Mouse (Mus musculus): ENCODE results near the gene Runx2. TPM values are rescaled to one million over a fixed set of nuclear protein-coding genes. Genes with fewer than 3 reads are reported as not detected.
A peak's percentile ranks its signal among the peaks of the same experiment; 100 is the strongest.

Gene Runx2
- total RNA-seq, 2 experiments from 2014 or later, result 0.49 to 1.3 TPM

DNA sequence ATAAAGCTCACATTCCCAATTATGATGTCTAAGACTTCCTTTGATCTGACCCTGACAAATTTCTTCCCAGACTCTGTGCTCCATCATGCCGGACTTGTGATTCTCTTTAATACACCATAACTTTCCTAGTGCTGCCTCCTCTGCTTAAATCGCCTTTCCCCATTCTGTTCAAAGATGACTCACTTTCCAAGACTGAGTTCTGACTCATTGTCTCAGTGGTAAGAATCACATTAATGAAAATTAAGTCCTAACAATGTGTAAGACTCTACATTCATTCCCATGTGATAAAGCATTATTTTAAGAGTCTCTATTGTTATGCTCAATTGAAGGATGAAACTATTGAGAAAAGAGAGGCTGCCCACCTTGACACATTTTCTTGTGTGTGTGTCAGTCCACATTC is 43.7 kb downstream of the Runx2 start:
- DNase-seq (ENCODE audit: low spot score in 2 of 2), result no peak

DNA sequence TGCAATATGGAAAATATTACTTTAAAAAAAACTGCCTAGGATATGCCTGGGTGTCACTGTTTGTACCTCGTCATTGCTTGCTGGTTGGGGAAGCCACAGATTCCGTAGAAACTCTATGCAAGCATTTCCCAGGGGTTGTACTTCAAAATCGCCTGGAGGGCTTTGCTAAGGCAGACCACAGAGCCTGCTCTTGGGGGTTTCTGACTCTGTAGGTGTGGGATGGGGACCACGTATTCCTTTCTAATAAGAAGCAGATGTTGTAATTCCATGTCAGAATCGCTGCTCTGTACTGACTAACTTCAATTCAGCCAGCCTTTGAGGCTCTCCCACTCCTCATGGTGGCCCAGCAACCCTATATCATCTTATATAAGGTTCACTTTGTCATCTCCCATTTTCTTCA is 46.1 kb downstream of the Runx2 start:
- no peak for DNase-seq (ENCODE audit: low spot score in 2 of 2)

DNA sequence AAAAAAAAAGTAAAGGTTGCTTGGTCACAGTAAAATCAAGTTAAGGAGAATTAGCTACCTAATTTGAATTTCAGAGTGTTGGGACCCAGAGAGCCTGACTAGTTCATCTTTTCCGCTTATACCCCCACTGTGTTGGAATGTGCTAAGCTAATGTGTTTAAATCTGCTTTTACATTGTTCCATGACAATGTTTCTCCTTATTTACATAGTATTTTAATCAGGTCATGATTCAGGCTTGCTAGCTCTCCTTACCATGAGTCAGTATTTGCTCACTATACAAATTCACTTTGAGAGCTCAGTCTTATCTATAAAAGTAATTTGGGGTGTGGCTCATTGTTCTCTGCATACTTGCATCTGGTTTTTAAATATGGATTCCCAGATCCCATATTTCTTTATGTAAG is 47.2 kb downstream of the Runx2 start:
- no peak for DNase-seq (ENCODE audit: low spot score in 2 of 2)

DNA sequence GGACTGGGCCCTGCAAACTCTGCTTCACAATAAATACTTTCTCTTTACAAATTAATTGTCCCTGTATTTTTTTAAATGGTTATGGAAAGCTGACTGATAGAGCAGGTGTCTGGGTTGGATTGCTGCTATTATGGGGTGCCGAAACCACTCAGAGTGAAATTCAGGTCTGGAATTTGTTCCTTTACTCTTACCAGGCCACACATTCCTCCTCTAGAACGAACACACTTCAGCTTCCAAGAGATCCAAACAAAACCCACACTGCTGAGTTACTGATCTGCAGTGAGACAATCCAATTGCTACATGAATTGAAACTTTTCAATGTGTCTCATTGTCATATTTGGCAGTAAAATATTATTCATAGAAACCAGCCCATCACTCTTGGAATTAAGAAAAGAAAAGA is 47.6 kb downstream of the Runx2 start:
- DNase-seq (ENCODE audit: low spot score in 2 of 2), result no peak

DNA sequence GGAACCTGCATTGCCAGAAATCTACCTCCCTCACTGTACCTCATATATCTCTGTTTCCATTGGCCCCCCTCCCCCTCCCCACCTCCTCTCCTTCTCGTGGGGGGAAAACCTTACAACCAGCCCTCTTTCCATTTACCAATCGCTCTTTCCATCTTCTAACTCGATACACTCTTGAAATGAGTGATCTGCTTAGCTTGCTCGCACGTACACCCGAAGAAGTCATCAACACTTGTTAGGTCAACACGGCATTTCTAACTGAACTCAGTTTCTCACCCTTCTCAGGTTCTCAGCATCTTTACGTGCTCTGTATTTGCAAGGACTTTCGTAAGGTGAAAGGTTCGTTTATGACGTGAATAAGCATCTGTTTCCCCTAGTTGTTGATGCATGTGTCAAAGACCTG is 48.3 kb downstream of the Runx2 start:
- DNase-seq (ENCODE audit: low spot score in 2 of 2), result no peak

DNA sequence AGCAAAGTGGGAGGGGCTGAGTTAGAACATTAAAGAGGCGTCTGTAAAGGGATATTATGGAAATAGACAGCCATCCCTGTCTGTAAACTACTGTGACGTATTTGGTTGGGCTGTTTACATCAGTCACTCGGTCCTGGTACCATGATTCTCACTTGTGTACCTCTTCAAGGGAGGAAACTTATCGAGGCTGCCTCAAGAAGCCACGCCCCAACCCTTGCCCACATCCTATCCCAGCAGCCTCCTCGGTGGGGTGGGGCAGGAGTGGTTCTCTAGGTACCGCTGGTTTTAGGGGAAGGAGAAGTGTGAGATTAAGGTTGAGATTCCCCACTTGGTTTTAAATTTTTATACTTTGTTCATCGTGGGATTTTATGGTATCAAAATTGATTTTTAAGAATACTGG is 69.2 kb downstream of the Runx2 start:
- DNase-seq (ENCODE audit: low spot score in 2 of 2), result no peak

DNA sequence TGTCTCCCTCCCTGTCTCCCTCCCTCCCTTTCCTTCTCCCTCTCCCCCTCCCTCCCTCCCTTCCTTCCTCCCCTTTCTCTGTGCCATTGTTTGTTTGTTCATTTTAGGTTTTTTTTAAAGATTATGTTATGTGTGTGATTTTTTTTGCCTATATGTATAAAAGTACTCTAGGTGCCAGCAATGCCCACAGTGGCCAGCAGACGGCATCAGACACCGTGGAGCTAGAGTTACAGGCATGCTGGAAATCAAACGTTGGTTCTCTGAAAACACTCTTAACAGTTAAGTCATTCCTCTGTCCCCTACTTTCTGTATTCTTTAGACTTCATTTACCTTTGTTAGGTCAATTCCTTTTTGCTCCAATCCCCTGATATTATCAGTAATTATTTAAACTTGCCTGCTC is 70.8 kb downstream of the Runx2 start:
- DNase-seq (ENCODE audit: low spot score in 2 of 2), result no peak

DNA sequence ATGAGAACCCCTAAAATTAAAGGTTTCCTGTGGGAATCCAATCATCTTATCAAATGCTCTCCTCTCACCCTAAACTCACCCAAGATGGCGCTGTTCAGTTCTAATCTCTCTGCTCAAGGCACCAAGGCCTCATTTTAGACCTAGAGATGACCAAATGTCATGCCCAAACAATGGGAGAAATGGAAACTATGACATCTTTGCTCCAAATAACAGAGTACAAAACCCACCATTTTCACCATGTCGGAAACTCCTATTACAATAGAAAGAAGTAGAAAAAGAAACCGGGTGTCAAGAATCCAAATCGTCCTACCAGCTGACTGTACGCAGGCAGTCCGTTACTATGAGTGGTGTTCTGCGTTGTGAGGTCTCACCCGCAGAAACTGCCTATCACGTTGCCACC is 72.4 kb downstream of the Runx2 start:
- DNase-seq (ENCODE audit: low spot score in 2 of 2), result no peak

DNA sequence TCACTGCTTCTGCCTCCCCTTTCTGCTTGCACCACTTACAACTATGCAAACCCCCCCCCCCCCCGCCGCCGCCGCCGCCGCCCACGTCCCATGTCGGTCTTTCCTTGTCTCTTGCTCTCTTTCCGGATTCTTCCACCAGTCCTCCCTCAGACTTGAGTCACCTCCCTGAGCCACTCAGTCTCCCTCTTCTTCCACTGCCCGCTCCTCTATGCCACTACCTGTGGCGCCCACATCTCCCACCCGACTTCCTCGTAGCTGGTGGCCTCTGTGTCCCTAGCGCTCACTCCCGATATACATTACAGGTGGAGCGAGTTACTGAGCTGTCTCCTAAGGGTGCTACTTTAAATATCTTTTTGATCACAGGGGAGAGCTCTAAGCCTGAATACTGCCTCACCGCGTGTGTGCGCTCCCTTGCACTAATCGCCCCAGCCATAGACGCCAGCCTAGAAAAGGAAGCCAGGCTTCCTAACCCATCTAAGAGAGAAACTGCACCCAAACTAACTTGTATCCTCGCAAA is 76.4 kb downstream of the Runx2 start:
- no peak for DNase-seq (ENCODE audit: low spot score in 2 of 2)

DNA sequence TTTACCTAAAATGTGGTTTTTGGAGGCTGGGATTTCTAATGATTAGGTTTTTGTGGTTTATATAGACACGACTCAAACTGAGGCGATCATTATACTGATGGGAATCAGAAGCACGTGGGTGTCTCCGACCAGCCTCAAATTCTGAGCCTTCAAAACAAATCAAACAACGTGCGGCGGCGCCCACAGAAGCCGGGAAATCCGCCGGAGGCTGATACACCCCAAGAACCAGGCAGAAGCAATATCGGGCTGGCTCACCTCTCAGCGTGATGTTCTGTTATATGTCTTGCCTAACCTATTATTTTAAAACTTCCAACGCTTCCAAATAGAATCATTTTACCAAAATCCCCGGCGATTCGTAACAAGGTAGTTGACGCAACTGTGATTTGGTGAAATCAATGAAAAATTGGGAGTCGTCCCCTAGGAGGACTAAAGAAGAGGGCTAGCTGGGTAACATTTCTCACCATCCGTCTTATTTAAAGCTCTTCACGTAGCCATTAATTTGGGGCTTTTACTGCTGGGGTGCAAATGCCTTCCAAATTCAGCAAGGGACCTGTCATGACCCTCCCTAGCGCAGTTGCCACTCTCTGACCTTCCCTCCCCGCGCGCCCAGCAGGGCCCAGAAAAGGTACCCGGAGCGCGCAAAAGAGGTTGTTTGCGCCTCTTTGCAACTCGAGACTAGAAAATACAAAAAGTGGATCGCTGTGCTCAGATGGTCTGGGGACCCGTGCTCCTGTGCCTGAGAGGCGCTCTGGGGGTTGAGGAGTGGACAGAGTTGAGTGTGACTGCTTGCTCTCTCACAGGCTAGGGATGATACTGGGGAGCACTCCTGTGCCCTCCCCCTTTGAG is 77.1 kb downstream of the Runx2 start:
- DNase-seq (ENCODE audit: low spot score in 2 of 2), result no peak

DNA sequence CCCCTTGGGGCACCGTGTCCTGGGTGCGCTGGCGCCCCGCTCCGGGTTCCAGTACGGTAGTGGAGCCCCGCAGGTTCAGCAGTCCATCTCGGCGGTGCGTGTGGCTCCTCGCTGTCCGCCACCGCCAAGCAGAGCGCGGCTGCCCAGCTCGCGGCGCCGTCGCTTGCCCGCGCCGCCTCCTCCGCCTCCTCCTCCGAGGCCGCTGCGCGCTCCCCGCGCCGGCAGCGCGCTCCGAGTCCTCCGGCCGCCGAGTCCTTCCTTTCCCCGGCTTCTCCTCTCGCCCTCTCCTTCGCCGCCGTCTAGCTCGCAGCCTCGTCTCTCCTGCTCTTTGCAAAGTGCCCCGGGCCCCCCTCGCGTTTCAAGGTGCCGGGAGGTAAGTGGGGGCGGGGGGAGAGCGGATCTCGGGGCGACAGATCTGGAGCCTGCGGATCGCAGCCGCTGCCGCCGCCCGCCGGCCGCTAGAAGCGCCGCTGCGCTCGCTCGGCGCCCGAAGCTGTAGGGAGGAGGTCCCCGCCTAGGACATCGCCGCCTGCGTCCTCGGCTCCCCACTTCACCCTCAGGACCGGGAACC is 78.5 kb downstream of the Runx2 start:
- peak; percentile 54 to 71 for DNase-seq (ENCODE audit: low spot score in 2 of 2)

DNA sequence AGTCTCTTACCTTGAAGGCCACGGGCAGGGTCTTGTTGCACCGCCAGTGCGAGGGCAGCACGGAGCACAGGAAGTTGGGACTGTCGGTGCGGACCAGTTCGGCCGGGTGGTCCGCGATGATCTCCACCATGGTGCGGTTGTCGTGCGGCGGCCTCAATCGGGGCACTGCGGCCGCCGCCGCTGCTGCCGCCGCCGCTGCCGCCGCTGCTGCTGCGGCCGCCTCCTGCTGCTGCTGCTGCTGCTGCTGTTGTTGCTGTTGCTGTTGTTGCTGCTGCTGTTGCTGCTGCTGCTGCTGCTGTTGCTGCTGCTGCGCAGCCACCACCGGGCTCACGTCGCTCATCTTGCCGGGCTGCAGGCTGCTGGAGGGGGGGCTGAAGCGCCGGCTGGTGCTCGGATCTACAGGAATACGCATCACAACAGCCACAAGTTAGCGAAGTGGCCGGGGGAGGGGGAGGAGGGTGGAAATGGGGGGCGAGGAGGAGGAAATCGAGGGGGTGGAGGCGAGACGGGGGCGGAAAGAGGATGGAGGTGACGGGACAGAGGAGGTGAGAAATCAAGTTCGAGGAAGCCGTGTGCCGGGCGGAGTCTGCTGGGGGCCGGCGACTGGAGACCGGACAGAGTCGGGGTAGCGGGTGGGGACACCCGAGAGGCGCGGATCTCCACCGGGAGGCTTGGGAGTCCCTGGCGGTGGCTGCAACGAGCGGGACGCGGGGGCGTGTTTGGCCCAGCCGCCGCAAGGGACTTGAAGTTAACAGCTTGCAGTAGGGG is 79.2 kb downstream of the Runx2 start:
- peak; percentile 29 to 51 for DNase-seq (ENCODE audit: low spot score in 2 of 2)

DNA sequence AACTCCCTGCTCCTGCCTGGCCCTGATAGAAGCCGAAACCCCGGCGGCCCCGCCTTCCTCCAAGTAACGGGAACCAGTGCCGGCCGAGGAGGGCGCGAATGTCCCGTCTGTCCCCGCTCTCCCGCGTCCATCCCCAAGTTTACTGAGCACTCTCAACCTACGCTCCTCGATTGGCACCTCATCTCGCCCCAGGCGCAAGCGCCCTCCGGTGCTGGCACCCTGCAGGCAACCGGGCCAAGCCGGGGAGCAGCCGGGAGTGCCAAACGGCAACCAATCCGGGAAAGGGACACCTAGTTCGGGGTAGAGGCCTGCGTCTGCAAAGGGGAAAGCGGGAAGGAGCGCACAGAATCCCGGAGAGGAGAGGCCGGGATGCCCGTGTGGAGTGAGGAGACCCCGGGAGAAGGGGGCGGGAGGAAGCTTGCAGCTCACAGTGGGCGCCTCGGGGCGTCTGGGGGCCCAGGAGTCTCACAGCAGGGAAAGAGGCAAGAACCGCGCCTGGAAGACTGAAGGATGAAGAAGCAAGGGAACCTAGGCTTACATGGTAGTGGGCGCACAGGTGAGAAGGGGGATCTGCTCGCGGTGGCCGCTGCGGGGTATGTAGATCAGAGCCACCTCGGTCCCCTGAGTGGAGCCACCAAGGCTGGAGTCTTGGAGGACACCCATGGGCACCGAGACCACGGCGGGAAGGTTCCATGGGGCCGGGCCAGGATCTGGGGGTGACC is 79.9 kb downstream of the Runx2 start:
- peak; percentile 36 to 41 for DNase-seq (ENCODE audit: low spot score in 2 of 2)

DNA sequence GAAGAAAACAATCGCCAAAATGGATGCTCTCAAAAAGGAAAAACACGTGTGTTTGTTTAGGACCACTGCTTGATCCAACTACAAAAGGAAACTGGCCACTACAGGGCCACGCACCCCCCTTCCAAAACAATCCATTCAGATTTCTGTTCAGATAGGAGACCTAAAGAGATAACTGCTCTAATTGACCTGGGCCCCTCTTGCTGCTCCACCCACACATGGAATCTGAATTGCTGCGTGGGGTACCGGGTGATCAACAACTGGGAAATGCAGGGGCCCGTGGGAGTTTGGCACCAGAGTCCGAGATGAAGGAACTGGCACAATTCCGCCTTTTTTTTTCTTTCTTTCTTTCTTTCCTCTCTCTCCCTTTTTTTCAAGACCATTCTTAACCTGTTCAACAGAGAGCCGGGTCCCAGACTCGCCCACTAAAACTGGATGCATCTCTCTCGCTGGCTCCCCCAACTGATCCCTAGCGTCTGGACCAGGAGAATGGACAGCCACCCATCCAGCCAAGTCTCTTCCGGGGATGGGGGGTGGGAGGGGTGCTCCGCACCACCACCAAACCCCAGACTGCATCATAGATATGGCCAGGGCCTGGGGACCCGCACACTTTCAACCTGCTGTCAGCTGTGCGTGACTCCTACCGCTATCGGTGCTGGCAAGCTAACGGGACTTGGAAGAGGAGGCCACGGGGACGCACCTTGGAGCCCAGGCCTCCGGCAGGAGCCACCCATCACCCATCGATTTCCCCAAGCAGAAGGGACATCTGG is 80.9 kb downstream of the Runx2 start:
- DNase-seq (ENCODE audit: low spot score in 2 of 2), result no peak

DNA sequence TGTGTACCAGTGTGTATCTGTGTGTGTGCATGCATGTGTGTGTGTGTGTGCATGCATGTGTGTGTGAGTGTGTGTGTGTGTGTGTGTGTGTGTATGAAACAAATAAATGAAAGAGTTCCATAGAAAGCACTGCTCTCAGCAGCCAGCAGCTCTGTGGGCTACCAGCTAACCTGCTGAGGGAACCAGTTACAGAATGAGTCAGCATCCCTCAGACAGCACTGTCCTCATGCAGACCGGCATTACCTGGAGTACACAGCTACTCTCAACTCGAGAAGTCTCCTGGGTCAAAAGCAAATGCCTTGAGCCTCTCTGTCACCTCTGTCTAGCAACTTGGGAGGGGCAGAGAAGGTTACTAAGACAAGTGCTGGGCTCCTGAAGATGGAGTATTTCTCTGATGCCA is 86.1 kb downstream of the Runx2 start:
- no peak for DNase-seq (ENCODE audit: low spot score in 2 of 2)

DNA sequence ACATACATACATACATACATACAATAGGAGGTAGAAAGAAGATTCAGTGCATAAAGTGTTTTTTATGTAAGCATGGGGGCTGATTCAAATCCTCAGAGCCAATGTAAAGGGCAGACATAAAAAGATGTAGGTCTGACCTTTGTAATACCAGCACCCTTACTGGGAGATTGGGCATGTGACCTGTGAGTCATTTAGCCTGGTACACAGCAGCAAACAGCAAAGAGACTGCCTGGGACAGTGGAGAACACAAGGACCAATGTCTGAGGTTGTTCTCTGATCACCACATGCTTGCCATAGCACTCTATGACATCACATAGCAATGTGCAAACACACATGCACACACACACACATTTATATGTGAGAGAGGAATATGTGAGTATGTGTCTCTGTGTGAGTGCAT is 86.9 kb downstream of the Runx2 start:
- no peak for DNase-seq (ENCODE audit: low spot score in 2 of 2)

DNA sequence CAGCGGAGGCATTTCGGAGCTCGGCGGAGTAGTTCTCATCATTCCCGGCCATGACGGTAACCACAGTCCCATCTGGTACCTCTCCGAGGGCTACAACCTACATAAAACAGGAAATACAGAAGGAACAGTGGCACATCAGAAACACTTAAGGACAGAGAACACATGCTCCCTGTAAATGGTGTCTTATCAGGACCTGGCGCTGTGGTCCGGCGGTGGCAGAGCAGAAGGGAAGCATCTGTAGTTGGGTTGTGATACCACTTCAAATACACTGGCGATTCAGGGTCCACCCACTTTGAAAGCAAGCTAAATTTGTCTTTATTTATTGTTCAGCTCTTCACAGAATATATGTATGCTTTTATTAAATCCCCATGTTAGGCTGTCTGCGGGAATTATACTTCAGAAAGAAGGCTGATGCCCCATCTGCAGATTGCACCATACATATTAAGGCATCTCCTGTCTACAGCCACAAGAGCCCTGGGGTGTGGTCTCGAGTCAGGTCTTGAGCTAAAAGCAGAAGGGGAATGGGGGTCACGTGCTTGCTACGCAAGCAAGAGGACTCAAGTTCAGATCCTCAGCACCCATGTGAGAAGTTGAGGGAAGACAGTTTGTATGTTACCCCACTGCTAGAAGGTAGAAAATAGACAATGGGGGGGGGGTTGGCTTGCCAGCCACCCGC is 89.7 kb downstream of the Runx2 start:
- no peak for DNase-seq (ENCODE audit: low spot score in 2 of 2)

DNA sequence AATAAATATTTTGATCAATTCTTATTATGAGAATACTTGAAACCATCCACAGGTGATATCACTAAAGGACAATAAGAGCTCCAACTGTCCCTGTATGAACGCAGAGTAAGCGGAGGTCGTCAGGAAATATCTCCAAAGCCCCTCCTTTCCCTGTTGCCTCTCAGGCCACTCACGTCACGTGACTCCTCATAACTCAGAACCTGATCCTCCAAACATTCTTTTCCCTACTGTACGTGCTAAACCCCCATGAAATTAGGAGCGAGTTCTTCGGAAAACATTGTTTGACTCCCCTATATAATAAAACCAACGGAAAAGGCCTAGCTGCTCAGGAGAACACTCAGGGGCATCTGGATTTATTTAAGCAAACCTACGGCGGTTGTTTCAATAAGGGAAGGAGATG is 90.3 kb downstream of the Runx2 start:
- no peak for DNase-seq (ENCODE audit: low spot score in 2 of 2)

DNA sequence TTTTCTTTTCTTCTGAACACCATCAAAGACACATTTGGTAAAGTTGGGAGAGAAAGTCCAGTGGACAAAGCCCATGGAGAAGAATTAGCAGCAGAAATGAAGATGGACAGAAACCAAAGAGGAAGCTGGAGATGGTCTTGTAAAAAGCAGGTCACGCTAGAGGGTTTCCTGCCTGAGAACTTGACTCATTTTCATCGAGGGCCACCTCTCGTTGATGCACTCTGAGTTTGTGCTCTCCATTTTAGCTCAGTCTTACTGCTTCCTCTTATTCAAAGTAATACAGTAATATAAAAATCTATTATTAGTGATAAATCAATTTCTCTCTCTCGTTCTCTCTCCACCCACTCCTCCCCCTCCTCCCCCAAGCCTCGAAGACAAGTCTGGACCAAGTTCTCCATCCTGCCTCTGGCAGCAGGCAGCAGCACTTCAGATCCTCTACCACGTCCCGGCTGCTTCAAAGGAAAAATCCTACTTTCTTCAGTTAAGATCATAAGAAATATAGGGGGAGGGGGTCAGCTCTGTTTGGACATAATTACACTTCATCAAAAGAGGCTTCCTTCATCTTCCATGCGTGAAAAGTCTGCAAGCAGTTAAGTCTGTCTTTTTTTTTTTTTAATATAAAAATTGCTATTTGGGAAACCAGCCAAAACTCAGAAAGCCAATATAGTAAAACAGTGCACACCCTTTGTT is 92.3 kb downstream of the Runx2 start:
- no peak for DNase-seq (ENCODE audit: low spot score in 2 of 2)

Data from gastrocnemius, postnatal 4 days (tissue).